Comparison of ENCODE assay signal across 24 mouse cellular contexts in the genomic region with DNA sequence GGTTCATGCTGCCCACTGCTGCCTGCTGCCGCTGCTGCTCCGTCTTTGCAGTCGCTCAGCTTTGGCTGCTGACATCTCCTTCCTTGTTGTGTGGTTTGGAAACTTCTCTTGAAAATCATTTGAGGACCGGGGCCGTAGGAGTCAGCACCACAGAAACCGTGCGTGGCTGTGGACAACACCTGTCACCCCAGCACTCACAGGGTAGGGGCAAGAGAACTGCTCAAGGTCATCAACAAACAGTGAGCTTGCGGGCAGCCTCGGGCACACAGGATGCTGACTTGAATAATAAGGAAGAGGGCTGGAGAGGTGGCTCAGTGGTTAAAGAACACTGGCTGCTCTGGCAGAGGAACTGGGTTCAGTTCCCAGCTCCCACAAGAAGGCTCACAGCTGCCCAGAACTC. TPM values are rescaled to one million over a fixed set of nuclear protein-coding genes. Genes with fewer than 3 reads are reported as not detected.
DNase-seq lines count a peak whose midpoint lies in the region; ATAC-seq and TF ChIP-seq lines count a peak whose summit lies in the region.
"Had no signal": no experiment of that assay in that cellular context is flagged by ENCODE, and none has a peak within 500 bp of the region (broad histone marks: within the 10 kb centered on the region; RNA-seq: fewer than 3 reads in every experiment).

No protein-coding gene starts in this region.

- no peak overlapping the region for H3K4me3 ChIP-seq in gastrocnemius, adult 2 months
- H3K4me3 ChIP-seq in CH12.LX (replicated peaks in 1 of 3; ENCODE audit: low read depth in 2 of 3, low read length in 2 of 3, poor library complexity in 1 of 3): no peak overlapping the region
- H3K4me3 ChIP-seq: heart, embryonic 10.5 days; layer of hippocampus, adult 2 months; limb, embryonic 12.5 days; liver, embryonic 13.5 days; midbrain, embryonic 13.5 days; neural tube, embryonic 12.5 days had no signal

- in situ Hi-C loops in CH12.LX (cut with MboI; ENCODE audit: low pct_ligation_motif_present, low pct_unique_long_range_greater_than_20kb, low sequenced_read_pairs): no loop called here

- no peak for TF ChIP-seq CTCF in gastrocnemius, adult 2 months (IDR thresholded peaks at IDR 0.05)
- no peak; a peak in 1 of 4 replicates for TF ChIP-seq CTCF in CH12.LX (conservative IDR thresholded peaks at IDR 0.05 in 1 of 2, IDR thresholded peaks at IDR 0.05 in 1 of 2; ENCODE audit: low read depth in 2 of 2, low read length in 2 of 2)

- no peaks in the 10 kb centered on the region for H3K9me3 ChIP-seq in CH12.LX (replicated peaks; ENCODE audit: low read length)
- H3K9me3 ChIP-seq: heart, embryonic 10.5 days; limb, embryonic 12.5 days; liver, embryonic 13.5 days; midbrain, embryonic 13.5 days; neural tube, embryonic 12.5 days had no signal

- no peaks in the 10 kb centered on the region for H3K27me3 ChIP-seq in CH12.LX (replicated peaks)
- H3K27me3 ChIP-seq: limb, embryonic 12.5 days; neural tube, embryonic 12.5 days had no signal

- dilution Hi-C loops in CH12.LX (cut with MboI; ENCODE audit: extremely low pct_ligation_motif_present, extremely low pct_unique_long_range_greater_than_20kb, low sequenced_read_pairs): loop anchor here (25.0 kb wide), 1 partner anchor 122 kb away; no protein-coding TSS in a partner anchor

- no peak; the same call in 1 of the 2 replicates for TF ChIP-seq EP300 in CH12.LX (IDR thresholded peaks at IDR 0.05; ENCODE audit: low read length)

- ATAC-seq in megakaryocyte, adult 5-6 weeks (ENCODE audit: poor library complexity, severe bottlenecking): no peak
- ATAC-seq: midbrain, embryonic 13.5 days had no signal

- DNase-seq in gastrocnemius, adult 2 months: no peak
- no peak for DNase-seq in gastrocnemius, adult 8-10 months (ENCODE audit: low spot score in 2 of 2)
- DNase-seq in 416B (ENCODE audit: low read depth) (peak; percentile 71), CH12.LX (ENCODE audit: extremely low read depth) (no peak)
- peak; percentile 70 for DNase-seq in induced T-regulatory cell, adult 2 months (ENCODE audit: low read depth)
- DNase-seq in testis, postnatal 14 days (ENCODE audit: low spot score): no peak
- DNase-seq: B cell, adult 2 months; cerebellum, adult 2 months; cerebellum, postnatal 36 days; embryo, embryonic 11 days; heart, postnatal 4 days; kidney, adult 8-10 months; kidney, postnatal 10 days; liver, embryonic 13.5 days; lung, postnatal 14 days; right cerebral cortex, postnatal 14 days; spleen, adult 18-20 months had no signal

- peak overlapping the region; percentile 8 for H3K4me2 ChIP-seq in CH12.LX (ENCODE audit: insufficient read depth, low read depth, poor library complexity, severe bottlenecking)
- H3K4me2 ChIP-seq: hindbrain, embryonic 14.5 days; limb, embryonic 12.5 days; liver, embryonic 13.5 days; midbrain, embryonic 13.5 days; neural tube, embryonic 12.5 days had no signal

- H3K4me1 ChIP-seq in CH12.LX (ENCODE audit: control insufficient read depth in 1 of 2, insufficient read depth in 2 of 2): peaks cover 34 to 66% of the 10 kb centered on the region in 2 experiments

- TF ChIP-seq POLR2A in CH12.LX (IDR thresholded peaks at IDR 0.05; ENCODE audit: low read depth, low read length): no peak

- H3K79me2 ChIP-seq in CH12.LX (replicated peaks; ENCODE audit: control insufficient read depth, extremely low read depth, insufficient read depth, poor library complexity, severe bottlenecking): no peaks in the 10 kb centered on the region

- H3K36me3 ChIP-seq in CH12.LX (replicated peaks in 1 of 2; ENCODE audit: control insufficient read depth in 1 of 2, insufficient read depth in 1 of 2, low read length in 1 of 2): no peaks in the 10 kb centered on the region
- H3K36me3 ChIP-seq: limb, embryonic 12.5 days; liver, embryonic 13.5 days; midbrain, embryonic 13.5 days; neural tube, embryonic 12.5 days had no signal

- intact Hi-C loops in gastrocnemius, adult 2 months (cut with DNase I): no loop called here

- H3K27ac ChIP-seq in gastrocnemius, adult 2 months: peak overlapping the region; percentile 63
- peak overlapping the region; percentile 15; the same call in 1 of the 2 replicates for H3K27ac ChIP-seq in CH12.LX (ENCODE audit: insufficient read depth, low read depth)
- H3K27ac ChIP-seq: heart, embryonic 10.5 days; hindbrain, embryonic 14.5 days; layer of hippocampus, adult 2 months; limb, embryonic 12.5 days; liver, embryonic 13.5 days; midbrain, embryonic 13.5 days; neural tube, embryonic 12.5 days had no signal

- H3K9ac ChIP-seq in CH12.LX (ENCODE audit: insufficient read depth, low read depth): no peak overlapping the region
- H3K9ac ChIP-seq: hindbrain, embryonic 14.5 days; limb, embryonic 12.5 days; liver, embryonic 13.5 days; midbrain, embryonic 13.5 days; neural tube, embryonic 12.5 days had no signal

- TF ChIP-seq RAD21 in CH12.LX (IDR thresholded peaks at IDR 0.05; ENCODE audit: low read depth, low read length): no peak; the same call in 1 of the 2 replicates

TF ChIP-seq in CH12.LX, 34 proteins besides CTCF, POLR2A, EP300 and RAD21:
- TF ChIP-seq ELF1 (IDR thresholded peaks at IDR 0.05; ENCODE audit: low read depth, low read length) (no peak), E2F4 (IDR thresholded peaks at IDR 0.05; ENCODE audit: insufficient replicate concordance, low read depth, low read length) (no peak), PAX5 (IDR thresholded peaks at IDR 0.05; ENCODE audit: low read length) (no peak), TCF12 (IDR thresholded peaks at IDR 0.05; ENCODE audit: low read depth, low read length) (peak; percentile 60), USF1 (IDR thresholded peaks at IDR 0.05; ENCODE audit: low read depth, low read length) (no peak), MXI1 (IDR thresholded peaks at IDR 0.05; ENCODE audit: low read depth, low read length) (no peak), ZNF384 (IDR thresholded peaks at IDR 0.05; ENCODE audit: low read depth, low read length) (no peak), MEF2A (IDR thresholded peaks at IDR 0.05; ENCODE audit: borderline replicate concordance, low read depth, low read length) (peak; percentile 33; the same call in 1 of the 2 replicates), KAT2A (IDR thresholded peaks at IDR 0.05; ENCODE audit: insufficient replicate concordance, low read length) (no peak), MAX (IDR thresholded peaks at IDR 0.05; ENCODE audit: low read length) (peak; percentile 53), POLR2AphosphoS2 (IDR thresholded peaks at IDR 0.05; ENCODE audit: low read depth, low read length) (no peak), CHD1 (IDR thresholded peaks at IDR 0.05; ENCODE audit: low read depth, low read length) (no peak), HCFC1 (IDR thresholded peaks at IDR 0.05; ENCODE audit: low read depth, low read length) (no peak), GABPA (IDR thresholded peaks at IDR 0.05; ENCODE audit: insufficient replicate concordance, low read depth, low read length) (no peak), CHD2 (IDR thresholded peaks at IDR 0.05; ENCODE audit: low read length) (0 out of 2 replicates have a peak, but pooled peaks have one; percentile 34), SMC3 (IDR thresholded peaks at IDR 0.05; ENCODE audit: low read depth, low read length) (peak; percentile 28), IRF4 (IDR thresholded peaks at IDR 0.05; ENCODE audit: low read depth, low read length) (peak; percentile 18; the same call in 1 of the 2 replicates), ZKSCAN1 (IDR thresholded peaks at IDR 0.05; ENCODE audit: borderline replicate concordance, low read depth, low read length) (no peak), JUN (IDR thresholded peaks at IDR 0.05; ENCODE audit: insufficient read depth, low read depth, low read length) (no peak), SIN3A (IDR thresholded peaks at IDR 0.05; ENCODE audit: low read length) (no peak), ETS1 (conservative IDR thresholded peaks at IDR 0.05; ENCODE audit: low read depth, low read length) (peak; percentile 52), MYC (IDR thresholded peaks at IDR 0.05; ENCODE audit: low read depth, low read length) (peak; percentile 57; the same call in 1 of the 2 replicates), ZC3H11A (IDR thresholded peaks at IDR 0.05; ENCODE audit: low read depth, low read length) (no peak), USF2 (conservative IDR thresholded peaks at IDR 0.05; ENCODE audit: low read depth, low read length) (no peak), ZMIZ1 (IDR thresholded peaks at IDR 0.05; ENCODE audit: low read depth, low read length) (0 out of 2 replicates have a peak, but pooled peaks have one; percentile 36), BHLHE40 (IDR thresholded peaks at IDR 0.05; ENCODE audit: low read depth, low read length) (peak; percentile 55), NELFE (IDR thresholded peaks at IDR 0.05; ENCODE audit: low read depth, low read length) (no peak), TBP (conservative IDR thresholded peaks at IDR 0.05; ENCODE audit: low read depth, low read length) (no peak), UBTF (IDR thresholded peaks at IDR 0.05; ENCODE audit: low read depth, low read length) (no peak), MAFK (IDR thresholded peaks at IDR 0.05; ENCODE audit: insufficient replicate concordance, low read length) (no peak), RCOR1 (conservative IDR thresholded peaks at IDR 0.05; ENCODE audit: low read depth, low read length) (no peak), NRF1 (IDR thresholded peaks at IDR 0.05; ENCODE audit: low read depth, low read length) (no peak), JUND (conservative IDR thresholded peaks at IDR 0.05; ENCODE audit: low read depth, low read length) (no peak), MAZ (IDR thresholded peaks at IDR 0.05; ENCODE audit: low read depth, low read length) (0 out of 2 replicates have a peak, but pooled peaks have one; percentile 60)

RNA-seq across cellular contexts. Expression of gene Sept9, which starts 40.9 kb away (rescaled TPM):
- 10 to 100 TPM; 11.5 to 13.6 TPM for total RNA-seq in gastrocnemius, adult 2 months (2021)
- 10 to 100 TPM in 2 of 4 experiments, 1 to 10 TPM in 2; 5.7 to 16.2 (median 12.4) TPM for total RNA-seq in gastrocnemius, adult 8-10 months (2022)
- total RNA-seq in CH12.LX (2012; rRNA removed) (118 and 128 TPM in 2 replicates), CH12.LX (2014; rRNA removed) (47.6 and 48.6 TPM in 2 replicates)
- polyA plus RNA-seq in CH12.LX (2012; ENCODE audit: insufficient read length, low read depth): 102 and 110 TPM in 2 replicates
- 162 and 178 TPM in 2 replicates for total RNA-seq in megakaryocyte, adult 5-6 weeks (2015)
- 335 and 338 TPM in 2 replicates for total RNA-seq in megakaryocyte, adult 5-6 weeks (2017)

Comparison
In these comparisons a context has a peak if more than half of its experiments do, and no peak if none do; other contexts are left out.
1. DNase-seq: peak in 416B (single experiment) and induced T-regulatory cell, adult 2 months (single experiment); none in gastrocnemius, adult 2 months (single experiment), gastrocnemius, adult 8-10 months (0 of 2), CH12.LX (single experiment) and testis, postnatal 14 days (single experiment).